Mouse (Mus musculus) bone marrow macrophage, adult 2 months (primary cell): ENCODE data around the gene Pdlim5.

ENCODE experiments used
- CTCF ChIP-seq: IDR thresholded peaks from 2 replicates; pipeline ENCODE4 v1.5.1; 2012; ENCODE audit warnings: low read depth, mild to moderate bottlenecking, low read length, moderate library complexity
- POLR2A ChIP-seq: IDR thresholded peaks from 2 replicates; pipeline ENCODE4 v1.6.1; 2012; ENCODE audit warnings: mild to moderate bottlenecking, low read depth, low read length, borderline replicate concordance

GRCm38 (mm10) chr3:142233606-142234465 lies 161.7 kb downstream of the Pdlim5 start:
- no peak for TF ChIP-seq POLR2A
- TF ChIP-seq CTCF: no peak
